Mouse (Mus musculus) MEL (cell line): Measurements from ENCODE around the gene Hcn2. TPM values are rescaled to one million over a fixed set of nuclear protein-coding genes. Genes with fewer than 3 reads are reported as not detected.

Experiments
- DNase-seq: peaks from one replicate; pipeline ENCODE4 v3.0.0; 2011; ENCODE audit warnings: low read depth, low spot score
- H3K27ac ChIP-seq: 2 replicates; pipeline ENCODE4 v1.5.1; 2012; ENCODE audit warnings: low read depth, mild to moderate bottlenecking, control low read depth, low read length, moderate library complexity; ENCODE audit not compliant: control insufficient read depth
- H3K27me3 ChIP-seq, 2 experiments: fragments of 150-350 bp in 1 of 2; sonication (generic) in 1 of 2; 2 replicates each; pipeline ENCODE4 v1.6.1; 2012; ENCODE audit warnings: low read length in 2 of 2, mild to moderate bottlenecking in 2 of 2, improper control_type of control experiment in 1 of 2, moderate library complexity in 1 of 2; ENCODE audit not compliant: insufficient read depth in 2 of 2, control insufficient read depth in 1 of 2
- H3K36me3 ChIP-seq, 2 experiments: 2 replicates each; pipeline ENCODE4 v1.6.1; 2012 to 2014; ENCODE audit warnings: low read length in 2 of 2, improper control_type of control experiment in 1 of 2, inconsistent platforms in 1 of 2, mild to moderate bottlenecking in 1 of 2; ENCODE audit not compliant: insufficient read depth in 2 of 2, control insufficient read depth in 1 of 2
- H3K4me1 ChIP-seq, 2 experiments: fragments of 150-350 bp in 1 of 2; sonication (generic) in 1 of 2; 2 replicates each; pipeline ENCODE4 v1.6.1; 2012; ENCODE audit warnings: low read length in 2 of 2, improper control_type of control experiment in 1 of 2, mild to moderate bottlenecking in 1 of 2; ENCODE audit not compliant: insufficient read depth in 2 of 2, control insufficient read depth in 1 of 2
- H3K4me3 ChIP-seq, 2 experiments: fragments of 150-350 bp in 1 of 2; sonication (generic) in 1 of 2; 2 replicates each; pipeline ENCODE4 v1.5.1; 2012; ENCODE audit warnings: low read depth in 2 of 2, low read length in 2 of 2, mild to moderate bottlenecking in 2 of 2, moderate library complexity in 2 of 2, control low read depth in 1 of 2, improper control_type of control experiment in 1 of 2; ENCODE audit not compliant: control insufficient read depth in 1 of 2, insufficient read depth in 1 of 2
- H3K79me2 ChIP-seq: 2 replicates; pipeline ENCODE4 v1.6.1; 2012; ENCODE audit warnings: mild to moderate bottlenecking, low read length, moderate library complexity; ENCODE audit not compliant: control insufficient read depth, poor library complexity, insufficient read depth
- H3K9ac ChIP-seq: 2 replicates; pipeline ENCODE4 v1.6.1; 2012; ENCODE audit warnings: low read depth, mild to moderate bottlenecking, control low read depth, low read length, moderate library complexity; ENCODE audit not compliant: control insufficient read depth, poor library complexity, severe bottlenecking
- H3K9me3 ChIP-seq: fragments of 150-350 bp; sonication (generic); replicated peaks from 2 replicates; pipeline ENCODE4 v1.6.1; 2012; ENCODE audit warnings: mild to moderate bottlenecking, low read length, improper control_type of control experiment, moderate library complexity; ENCODE audit not compliant: insufficient read depth
- BHLHE40 ChIP-seq: IDR thresholded peaks from 2 replicates; pipeline ENCODE4 v1.6.1; 2012; ENCODE audit warnings: low read depth, mild to moderate bottlenecking, inconsistent platforms, low read length, improper control_type of control experiment, borderline replicate concordance
- CHD1 ChIP-seq: IDR thresholded peaks from 2 replicates; pipeline ENCODE4 v1.6.1; 2012; ENCODE audit warnings: low read depth, mild to moderate bottlenecking, inconsistent platforms, low read length, improper control_type of control experiment
- CHD2 ChIP-seq: IDR thresholded peaks from 2 replicates; pipeline ENCODE4 v1.6.1; 2011; ENCODE audit warnings: low read length, improper control_type of control experiment
- E2F4 ChIP-seq: IDR thresholded peaks from 2 replicates; pipeline ENCODE4 v1.6.1; 2011; ENCODE audit warnings: low read depth, low read length, improper control_type of control experiment, borderline replicate concordance
- ELF1 ChIP-seq: IDR thresholded peaks from 2 replicates; pipeline ENCODE4 v1.6.1; 2014; ENCODE audit warnings: low read depth, mild to moderate bottlenecking, inconsistent platforms, low read length, improper control_type of control experiment, moderate library complexity
- GABPA ChIP-seq: IDR thresholded peaks from 2 replicates; pipeline ENCODE4 v1.6.1; 2012; ENCODE audit warnings: low read depth, mild to moderate bottlenecking, inconsistent platforms, low read length, improper control_type of control experiment, moderate library complexity
- JUND ChIP-seq: IDR thresholded peaks from 2 replicates; pipeline ENCODE4 v1.6.1; 2011; ENCODE audit warnings: low read depth, mild to moderate bottlenecking, improper control_type of control experiment, low read length
- MAFK ChIP-seq: IDR thresholded peaks from 2 replicates; pipeline ENCODE4 v1.6.1; 2011; ENCODE audit warnings: low read depth, mild to moderate bottlenecking, low read length, improper control_type of control experiment, borderline replicate concordance
- MEF2A ChIP-seq: IDR thresholded peaks from 2 replicates; pipeline ENCODE4 v1.6.1; 2014; ENCODE audit warnings: low read depth, mild to moderate bottlenecking, inconsistent platforms, low read length, improper control_type of control experiment; ENCODE audit not compliant: poor library complexity, insufficient replicate concordance, severe bottlenecking; ENCODE audit errors: extremely low read depth
- MYB ChIP-seq: IDR thresholded peaks from 2 replicates; pipeline ENCODE4 v1.6.1; 2011; ENCODE audit warnings: mild to moderate bottlenecking, low read depth, low read length, improper control_type of control experiment
- MYC ChIP-seq: IDR thresholded peaks from 2 replicates; pipeline ENCODE4 v1.6.1; 2011; ENCODE audit warnings: low read depth, mild to moderate bottlenecking, low read length, improper control_type of control experiment, moderate library complexity
- NELFE ChIP-seq: IDR thresholded peaks from 2 replicates; pipeline ENCODE4 v1.6.1; 2011; ENCODE audit warnings: low read depth, low read length, improper control_type of control experiment
- NRF1 ChIP-seq: IDR thresholded peaks from 2 replicates; pipeline ENCODE4 v1.6.1; 2014; ENCODE audit warnings: low read depth, mild to moderate bottlenecking, inconsistent platforms, low read length, improper control_type of control experiment, moderate library complexity; ENCODE audit not compliant: poor library complexity, insufficient read depth, severe bottlenecking
- RAD21 ChIP-seq: IDR thresholded peaks from 2 replicates; pipeline ENCODE4 v1.6.1; 2011; ENCODE audit warnings: mild to moderate bottlenecking, low read depth, low read length, improper control_type of control experiment
- TBP ChIP-seq: IDR thresholded peaks from 2 replicates; pipeline ENCODE4 v1.8.0; 2011; ENCODE audit warnings: low read depth, low read length, improper control_type of control experiment
- TCF12 ChIP-seq: IDR thresholded peaks from 2 replicates; pipeline ENCODE4 v1.6.1; 2014; ENCODE audit warnings: low read depth, mild to moderate bottlenecking, inconsistent platforms, low read length, improper control_type of control experiment, moderate library complexity
- USF1 ChIP-seq: IDR thresholded peaks from 2 replicates; pipeline ENCODE4 v1.6.1; 2014; ENCODE audit warnings: low read depth, mild to moderate bottlenecking, inconsistent platforms, low read length, improper control_type of control experiment, moderate library complexity
- ZKSCAN1 ChIP-seq: IDR thresholded peaks from 2 replicates; pipeline ENCODE4 v1.6.1; 2012; ENCODE audit warnings: low read depth, mild to moderate bottlenecking, inconsistent platforms, low read length, improper control_type of control experiment, moderate library complexity
- ZNF384 ChIP-seq: IDR thresholded peaks from 2 replicates; pipeline ENCODE4 v1.6.1; 2012; ENCODE audit warnings: low read depth, mild to moderate bottlenecking, inconsistent platforms, low read length, improper control_type of control experiment
- polyA plus RNA-seq, 2 experiments: library from polyadenylated mRNA; stranded (reverse) in 1 of 2; unstranded in 1 of 2; fragments of >175 nt in 1 of 2; fragments of >200 nt in 1 of 2; gene quantifications; 2 replicates each; pipeline versions ENCODE4 v1.2.1 to v1.2.4; 2012; ENCODE audit warnings: low replicate concordance in 2 of 2, low read depth in 1 of 2; ENCODE audit not compliant: insufficient read length in 2 of 2, insufficient read depth in 1 of 2, missing spikeins in 1 of 2
- total RNA-seq: library from RNA; depleted of rRNA; stranded (reverse); fragments of 300-350 nt; gene quantifications from 2 replicates; pipeline ENCODE4 v1.2.3, GENCODE M21; 2012

The Hcn2 gene
- total and polyA plus RNA-seq, 3 experiments = 0.42 to 1.6 TPM; not detected in 1

DNA sequence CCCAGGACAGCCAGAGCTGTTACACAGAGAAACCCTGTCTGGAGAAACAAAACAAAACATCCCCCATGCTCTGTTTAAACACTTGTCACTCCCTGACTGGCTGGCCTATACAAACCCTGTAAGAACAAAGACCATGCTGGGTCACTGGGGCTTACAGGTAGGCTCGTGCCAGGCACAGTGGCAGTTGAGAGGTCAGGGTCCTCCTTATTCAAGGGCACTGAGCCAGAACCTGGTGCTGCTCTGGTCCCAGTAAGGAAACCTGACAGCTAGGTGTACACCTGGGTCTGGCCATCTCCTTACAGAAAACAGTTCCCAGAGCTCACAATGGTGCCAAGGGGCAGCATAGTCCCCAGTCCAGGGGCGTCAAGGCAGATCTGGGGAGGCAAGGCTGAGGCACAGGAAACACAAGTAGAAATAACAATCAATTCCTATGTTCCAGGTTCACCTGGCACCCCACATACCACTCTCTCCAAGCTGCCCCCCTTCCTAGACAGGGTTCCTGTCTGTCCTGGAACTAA is 48.9 kb downstream of the Hcn2 start:
- peaks cover 0 to 13% of the 10 kb centered on the region in 2 experiments; a peak in 2 of 4 replicates for H3K36me3 ChIP-seq
- H3K27ac ChIP-seq = no peak overlapping the region
- peak overlapping the region; percentile 100 for H3K9ac ChIP-seq
- no peaks in the 10 kb centered on the region for H3K27me3 ChIP-seq
- peaks cover 43% of the 10 kb centered on the region for H3K79me2 ChIP-seq
- peak overlapping the region; percentile 80 to 99; a peak in 3 of 4 replicates for H3K4me3 ChIP-seq
- no peaks in the 10 kb centered on the region for H3K9me3 ChIP-seq
- peaks cover 0 to 19% of the 10 kb centered on the region in 2 experiments; a peak in 3 of 4 replicates for H3K4me1 ChIP-seq
- TF ChIP-seq ELF1 (no peak), USF1 (no peak), MYC (no peak), TCF12 (no peak), GABPA (no peak), BHLHE40 (no peak), NELFE (no peak), ZKSCAN1 (no peak), JUND (no peak), ZNF384 (no peak), MEF2A (no peak), MAFK (no peak), CHD1 (no peak), CHD2 (no peak)
- no peak for DNase-seq

DNA sequence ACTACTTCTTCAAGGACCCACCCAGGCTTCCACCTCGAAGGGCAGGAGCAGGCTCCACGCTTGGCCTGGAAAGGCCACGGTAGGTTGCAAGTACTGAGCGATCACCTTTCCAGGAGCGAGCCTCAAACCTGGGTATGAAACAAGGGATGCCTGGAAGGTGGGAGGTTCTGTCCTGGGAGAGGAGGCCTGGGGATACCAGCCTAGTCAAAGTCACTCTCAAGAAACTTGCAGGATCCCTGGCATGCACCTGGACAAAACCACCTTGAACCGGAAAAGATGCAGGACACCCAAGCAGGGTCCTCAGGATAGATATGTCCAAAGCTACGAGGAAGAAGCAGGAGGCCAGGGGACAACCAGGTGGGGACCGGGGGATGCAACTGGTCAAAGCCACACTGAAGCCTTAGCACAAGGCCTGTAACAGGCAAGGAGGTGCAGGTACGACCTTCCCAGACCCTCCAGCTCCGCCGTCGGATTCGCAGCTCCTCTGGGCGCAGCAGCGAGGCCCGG is 49.6 kb downstream of the Hcn2 start:
- Histone ChIP-seq H3K36me3 (peaks cover 0 to 13% of the 10 kb centered on the region in 2 experiments; a peak in 2 of 4 replicates), H3K27me3 (no peaks in the 10 kb centered on the region), H3K9ac (peak overlapping the region; percentile 100), H3K9me3 (no peaks in the 10 kb centered on the region), H3K27ac (no peak overlapping the region; the same call in 1 of the 2 replicates), H3K4me3 (peak overlapping the region; percentile 80 to 99), H3K4me1 (peaks cover 0 to 19% of the 10 kb centered on the region in 2 experiments; a peak in 3 of 4 replicates), H3K79me2 (peaks cover 43% of the 10 kb centered on the region)
- peak; percentile 30 for DNase-seq
- TF ChIP-seq GABPA = no peak
- no peak for TF ChIP-seq USF1
- TF ChIP-seq ZNF384 = no peak
- no peak for TF ChIP-seq TBP
- TF ChIP-seq CHD1 = no peak
- TF ChIP-seq RAD21 = no peak
- no peak for TF ChIP-seq MYC
- no peak for TF ChIP-seq MYB
- no peak for TF ChIP-seq E2F4
- no peak for TF ChIP-seq NRF1
- no peak for TF ChIP-seq BHLHE40
